Mouse (Mus musculus): ENCODE measurements at regions not wholly inside any gene's neighbourhood (a gene's known extent, or its start where the extent isn't known, plus 50 kb on each side); places are given as distances from the start of the nearest gene placed in this dataset.

DNA sequence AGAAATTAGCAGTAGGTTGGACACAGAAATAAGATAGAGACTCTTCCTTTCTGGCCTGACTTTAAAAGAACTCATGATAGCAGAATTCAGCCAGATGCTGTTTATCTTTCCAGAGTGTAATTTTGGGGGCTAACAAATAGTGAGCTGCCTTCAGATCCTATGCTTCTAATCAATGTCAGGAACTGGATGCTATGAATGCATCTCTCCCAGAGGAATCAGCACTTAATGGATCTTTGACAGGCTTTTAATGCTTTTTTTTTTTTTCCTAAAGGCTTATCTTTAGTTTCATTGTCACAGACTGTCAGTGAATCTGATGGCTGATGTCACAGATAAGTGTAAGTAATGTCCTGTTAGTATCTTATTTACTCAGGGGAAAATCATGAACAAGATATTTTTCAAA, 50.5 kb upstream of the Mdga2 start:
- no peak for TF ChIP-seq CTCF (IDR thresholded peaks at IDR 0.05; ENCODE audit: low read depth)

GRCm38 (mm10) chr12:67272329-67272728, 50.0 kb upstream of the Mdga2 start:
- Histone ChIP-seq H3K27me3 (ENCODE audit: insufficient read depth, low read length) (no peaks in the 10 kb centered on the region), H3K9ac (no peak overlapping the region), H3K9me3 (ENCODE audit: low read length) (no peaks in the 10 kb centered on the region), H3K4me3 (ENCODE audit: low read depth, low read length) (no peak overlapping the region), H3K27ac (ENCODE audit: low read depth, low read length) (no peak overlapping the region), H3K4me1 (ENCODE audit: insufficient read depth) (no peaks in the 10 kb centered on the region), H3K36me3 (ENCODE audit: insufficient read depth) (no peaks in the 10 kb centered on the region), H3K4me2 (ENCODE audit: low read depth) (no peak overlapping the region)
- TF ChIP-seq CTCF (IDR thresholded peaks at IDR 0.05; ENCODE audit: low read depth): no peak
- WGBS: 38% methylated on average over 1 of the region's 1 CpGs
- DNase-seq (peak; percentile 7), ATAC-seq (peak; percentile 50)

More for the DNA sequence above, 50.5 kb upstream of the Mdga2 start:
- no peaks in the 10 kb centered on the region for H3K36me3 ChIP-seq (ENCODE audit: insufficient read depth)
- no peak overlapping the region for H3K4me2 ChIP-seq (ENCODE audit: low read depth)
- no peak overlapping the region for H3K9ac ChIP-seq
- no peaks in the 10 kb centered on the region for H3K27me3 ChIP-seq (ENCODE audit: insufficient read depth, low read length)
- peak; percentile 1 for DNase-seq
- no peaks in the 10 kb centered on the region for H3K4me1 ChIP-seq (ENCODE audit: insufficient read depth)
- ATAC-seq: peak; percentile 8; the same call in 1 of the 2 replicates
- H3K9me3 ChIP-seq (ENCODE audit: low read length): no peaks in the 10 kb centered on the region
- H3K27ac ChIP-seq (ENCODE audit: low read depth, low read length): no peak overlapping the region
- no peak overlapping the region for H3K4me3 ChIP-seq (ENCODE audit: low read depth, low read length)

Data from forebrain, postnatal 0 days (tissue).